Mouse (Mus musculus): Measurements from ENCODE around the gene Rere.

DNA sequence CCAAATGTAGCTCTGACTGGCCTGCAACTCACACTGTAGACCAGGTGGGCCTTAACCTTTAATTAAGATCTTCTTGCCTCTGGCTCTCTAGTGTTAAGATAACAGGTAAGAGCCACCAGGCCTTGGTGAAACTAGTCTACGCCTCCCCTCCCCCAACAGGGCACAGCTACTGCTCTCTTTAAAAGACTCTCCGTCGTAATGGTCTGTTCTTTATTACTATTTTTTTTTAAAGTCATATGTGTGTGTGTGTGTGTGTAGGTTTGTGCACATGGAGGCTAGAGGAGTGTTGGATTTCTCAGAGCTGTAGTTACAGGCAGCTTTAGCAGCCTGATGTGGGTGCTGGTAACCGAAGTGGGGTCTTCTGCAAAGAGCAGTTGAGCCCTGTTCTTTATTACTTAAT is 987 bp upstream of the Rere start:
- TF ChIP-seq CTCF (IDR thresholded peaks at IDR 0.05 in 2 of 3, conservative IDR thresholded peaks at IDR 0.05 in 1 of 3; ENCODE audit: control insufficient read depth in 1 of 3, insufficient read depth in 1 of 3, low read depth in 2 of 3, low read length in 3 of 3, poor library complexity in 1 of 3, severe bottlenecking in 1 of 3): no peak
- no peak for TF ChIP-seq POLR2A (IDR thresholded peaks at IDR 0.05; ENCODE audit: control insufficient read depth in 1 of 2, insufficient read depth in 1 of 2, low read depth in 1 of 2, low read length in 2 of 2, poor library complexity in 1 of 2)
- no peak for TF ChIP-seq NELFE (IDR thresholded peaks at IDR 0.05; ENCODE audit: low read depth, low read length)

Measured in MEL (cell line).